Mouse (Mus musculus): Measurements from ENCODE around the gene Atl3. TPM values are rescaled to one million over a fixed set of nuclear protein-coding genes. Genes with fewer than 3 reads are reported as not detected.

Gene Atl3
- polyA plus RNA-seq, 1 experiment from 2014 or later = 9.2 TPM

DNA sequence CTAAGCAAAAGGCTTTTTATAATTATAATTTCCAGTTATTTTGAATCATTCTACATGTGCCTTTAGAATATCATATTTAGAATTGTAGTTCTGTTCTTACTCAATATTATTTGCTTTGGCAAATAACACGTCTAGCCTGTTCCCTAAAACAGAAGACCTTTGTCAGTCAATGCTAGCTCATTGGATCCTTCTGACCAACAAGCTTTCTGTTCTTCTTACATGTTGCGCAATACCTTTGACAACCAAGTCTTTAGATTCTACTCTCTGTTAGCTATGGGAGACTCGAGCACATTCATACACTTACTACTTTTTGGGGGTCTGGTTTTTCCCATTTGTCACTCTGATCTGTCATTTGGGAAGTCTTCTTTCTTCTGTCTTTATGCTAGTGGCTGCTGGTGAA is 27.8 kb downstream of the Atl3 start:
- 89% methylated on average over 3 of the region's 3 CpGs for WGBS
- H3K9ac ChIP-seq (ENCODE audit: low read length) = no peak overlapping the region
- peaks cover 4% of the 10 kb centered on the region; the same call in 1 of the 2 replicates for H3K9me3 ChIP-seq (replicated peaks; ENCODE audit: control insufficient read depth, low read length)
- ATAC-seq (replicated peaks; ENCODE audit: extremely low read depth, insufficient read depth, low FRiP score) = no peak
- peaks cover 46% of the 10 kb centered on the region for H3K36me3 ChIP-seq (ENCODE audit: control insufficient read depth, insufficient read depth)
- H3K27ac ChIP-seq (ENCODE audit: low read length) = no peak overlapping the region
- no peak overlapping the region for H3K4me3 ChIP-seq (ENCODE audit: low read length)
- no peaks in the 10 kb centered on the region for H3K27me3 ChIP-seq (ENCODE audit: control insufficient read depth, insufficient read depth, low read length)
- H3K4me1 ChIP-seq (ENCODE audit: control insufficient read depth, insufficient read depth, low read length) = peaks cover 5% of the 10 kb centered on the region
- H3K4me2 ChIP-seq (ENCODE audit: low read depth, low read length) = no peak overlapping the region

DNA sequence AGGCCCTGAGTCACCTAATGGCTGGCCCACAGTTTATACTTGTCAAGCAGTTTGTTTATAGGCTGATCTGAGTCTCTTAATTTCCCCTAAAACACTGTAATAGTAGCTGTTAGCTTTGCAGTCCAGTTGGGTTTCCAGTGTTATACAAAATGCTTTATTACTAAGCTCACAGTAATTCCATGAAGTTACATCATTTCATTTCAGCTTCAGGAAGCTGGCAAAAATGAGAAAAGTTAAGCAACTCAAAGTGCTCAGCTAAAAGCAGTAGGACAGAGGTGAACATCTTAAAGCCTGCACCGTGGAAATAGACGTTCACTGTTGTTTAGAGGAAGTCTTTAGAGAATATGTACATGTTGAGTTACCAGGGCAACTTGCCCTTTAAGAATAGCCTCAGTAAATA is 29.0 kb downstream of the Atl3 start:
- ATAC-seq (replicated peaks; ENCODE audit: extremely low read depth, insufficient read depth, low FRiP score) = no peak
- H3K36me3 ChIP-seq (ENCODE audit: control insufficient read depth, insufficient read depth) = peaks cover 43% of the 10 kb centered on the region
- H3K27ac ChIP-seq (ENCODE audit: low read length) = no peak overlapping the region
- peaks cover 4% of the 10 kb centered on the region; the same call in 1 of the 2 replicates for H3K9me3 ChIP-seq (replicated peaks; ENCODE audit: control insufficient read depth, low read length)
- no peak overlapping the region for H3K4me2 ChIP-seq (ENCODE audit: low read depth, low read length)
- H3K27me3 ChIP-seq (ENCODE audit: control insufficient read depth, insufficient read depth, low read length) = no peaks in the 10 kb centered on the region
- WGBS = 90% methylated on average over 2 of the region's 2 CpGs
- peaks cover 5% of the 10 kb centered on the region for H3K4me1 ChIP-seq (ENCODE audit: control insufficient read depth, insufficient read depth, low read length)
- H3K9ac ChIP-seq (ENCODE audit: low read length) = no peak overlapping the region
- H3K4me3 ChIP-seq (ENCODE audit: low read length) = no peak overlapping the region

DNA sequence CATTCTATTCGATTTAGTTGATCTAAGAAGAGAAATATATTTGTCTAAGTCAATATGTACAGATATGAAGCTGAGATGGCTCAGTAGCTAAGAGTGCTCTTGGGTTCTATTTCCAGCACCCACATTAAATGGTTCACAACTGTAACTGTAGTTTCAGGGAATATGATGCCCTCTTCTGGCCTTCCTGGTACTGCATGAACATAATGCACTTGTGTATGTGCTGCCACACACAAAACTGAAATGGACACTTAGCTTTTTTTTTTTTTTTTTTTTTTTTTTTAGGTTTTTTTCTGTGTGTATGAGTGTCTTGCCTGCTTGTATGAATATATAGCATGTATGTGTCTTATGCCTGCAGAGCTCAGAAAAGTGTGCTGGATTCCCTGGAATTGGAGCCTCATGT is 29.5 kb downstream of the Atl3 start:
- Histone ChIP-seq H3K9ac (ENCODE audit: low read length) (no peak overlapping the region), H3K9me3 (replicated peaks; ENCODE audit: control insufficient read depth, low read length) (peaks cover 4% of the 10 kb centered on the region; the same call in 1 of the 2 replicates), H3K27ac (ENCODE audit: low read length) (no peak overlapping the region), H3K36me3 (ENCODE audit: control insufficient read depth, insufficient read depth) (peaks cover 42% of the 10 kb centered on the region), H3K4me1 (ENCODE audit: control insufficient read depth, insufficient read depth, low read length) (peaks cover 5% of the 10 kb centered on the region), H3K27me3 (ENCODE audit: control insufficient read depth, insufficient read depth, low read length) (no peaks in the 10 kb centered on the region), H3K4me2 (ENCODE audit: low read depth, low read length) (no peak overlapping the region), H3K4me3 (ENCODE audit: low read length) (no peak overlapping the region)
- ATAC-seq (replicated peaks; ENCODE audit: extremely low read depth, insufficient read depth, low FRiP score) = no peak
- WGBS = 95% methylated on average over 1 of the region's 1 CpGs

- Histone ChIP-seq H3K27me3 (ENCODE audit: control insufficient read depth, insufficient read depth, low read length) (no peaks in the 10 kb centered on the region), H3K4me2 (ENCODE audit: low read depth, low read length) (no peak overlapping the region), H3K4me1 (ENCODE audit: control insufficient read depth, insufficient read depth, low read length) (peaks cover 5% of the 10 kb centered on the region), H3K36me3 (ENCODE audit: control insufficient read depth, insufficient read depth) (peaks cover 38% of the 10 kb centered on the region), H3K27ac (ENCODE audit: low read length) (no peak overlapping the region), H3K9ac (ENCODE audit: low read length) (no peak overlapping the region), H3K9me3 (replicated peaks; ENCODE audit: control insufficient read depth, low read length) (peaks cover 4% of the 10 kb centered on the region; the same call in 1 of the 2 replicates), H3K4me3 (ENCODE audit: low read length) (no peak overlapping the region)
- no peak for ATAC-seq (replicated peaks; ENCODE audit: extremely low read depth, insufficient read depth, low FRiP score)
These were observed 29.9 kb downstream of the Atl3 start for GRCm38 (mm10) chr19:7523781-7524180.

GRCm38 (mm10) chr19:7524879-7525278 is 31.0 kb downstream of the Atl3 start:
- no peak for ATAC-seq (replicated peaks; ENCODE audit: extremely low read depth, insufficient read depth, low FRiP score)
- Histone ChIP-seq H3K4me3 (ENCODE audit: low read length) (no peak overlapping the region), H3K4me2 (ENCODE audit: low read depth, low read length) (no peak overlapping the region), H3K9me3 (replicated peaks; ENCODE audit: control insufficient read depth, low read length) (peaks cover 4% of the 10 kb centered on the region; the same call in 1 of the 2 replicates), H3K4me1 (ENCODE audit: control insufficient read depth, insufficient read depth, low read length) (no peaks in the 10 kb centered on the region), H3K9ac (ENCODE audit: low read length) (no peak overlapping the region), H3K36me3 (ENCODE audit: control insufficient read depth, insufficient read depth) (peaks cover 36% of the 10 kb centered on the region), H3K27me3 (ENCODE audit: control insufficient read depth, insufficient read depth, low read length) (no peaks in the 10 kb centered on the region), H3K27ac (ENCODE audit: low read length) (no peak overlapping the region)
- 81% methylated on average over 3 of the region's 3 CpGs for WGBS

DNA sequence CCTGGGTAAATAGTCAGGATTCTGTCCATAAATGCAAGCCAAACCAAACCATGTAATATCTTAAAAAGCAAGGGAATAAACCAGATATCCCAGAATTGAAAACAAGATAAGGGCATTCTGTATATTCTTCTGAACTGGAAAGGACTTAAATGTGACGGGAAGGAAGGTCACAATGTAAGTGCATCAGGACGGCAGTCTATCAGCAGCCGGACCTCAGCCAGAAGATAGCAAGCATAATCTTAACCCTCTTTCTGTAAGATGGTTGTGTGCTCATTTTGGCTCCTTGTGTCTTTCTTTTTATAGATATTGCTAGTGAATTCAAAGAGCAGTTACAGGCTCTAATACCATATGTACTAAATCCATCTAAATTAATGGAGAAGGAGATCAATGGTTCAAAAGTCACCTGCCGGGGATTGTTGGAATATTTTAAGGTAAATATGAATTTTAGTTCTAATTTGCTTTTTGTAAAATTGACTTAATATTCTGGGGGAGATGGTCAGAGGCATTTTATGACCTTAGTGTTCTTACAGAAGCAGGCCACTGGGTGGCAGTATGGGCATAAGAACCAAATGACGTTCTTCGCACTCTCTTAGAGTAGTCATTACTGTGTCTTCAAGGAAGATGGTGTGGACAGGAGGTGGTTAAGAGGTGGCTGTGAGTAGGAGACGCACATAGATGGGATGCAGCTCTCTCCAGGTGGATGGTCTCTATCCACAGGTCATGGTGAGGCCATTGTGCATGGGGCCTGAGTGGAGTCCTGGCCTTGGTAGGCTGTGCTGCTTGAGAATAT is 35.0 kb downstream of the Atl3 start:
- Histone ChIP-seq H3K4me2 (ENCODE audit: low read depth, low read length) (no peak overlapping the region), H3K4me1 (ENCODE audit: control insufficient read depth, insufficient read depth, low read length) (no peaks in the 10 kb centered on the region), H3K36me3 (ENCODE audit: control insufficient read depth, insufficient read depth) (peaks cover 39% of the 10 kb centered on the region), H3K4me3 (ENCODE audit: low read length) (no peak overlapping the region), H3K9me3 (replicated peaks; ENCODE audit: control insufficient read depth, low read length) (no peaks in the 10 kb centered on the region), H3K9ac (ENCODE audit: low read length) (no peak overlapping the region), H3K27me3 (ENCODE audit: control insufficient read depth, insufficient read depth, low read length) (no peaks in the 10 kb centered on the region), H3K27ac (ENCODE audit: low read length) (no peak overlapping the region)
- ATAC-seq (replicated peaks; ENCODE audit: extremely low read depth, insufficient read depth, low FRiP score) = no peak; the same call in 1 of the 2 replicates
- WGBS = 40% methylated on average over 7 of the region's 7 CpGs

DNA sequence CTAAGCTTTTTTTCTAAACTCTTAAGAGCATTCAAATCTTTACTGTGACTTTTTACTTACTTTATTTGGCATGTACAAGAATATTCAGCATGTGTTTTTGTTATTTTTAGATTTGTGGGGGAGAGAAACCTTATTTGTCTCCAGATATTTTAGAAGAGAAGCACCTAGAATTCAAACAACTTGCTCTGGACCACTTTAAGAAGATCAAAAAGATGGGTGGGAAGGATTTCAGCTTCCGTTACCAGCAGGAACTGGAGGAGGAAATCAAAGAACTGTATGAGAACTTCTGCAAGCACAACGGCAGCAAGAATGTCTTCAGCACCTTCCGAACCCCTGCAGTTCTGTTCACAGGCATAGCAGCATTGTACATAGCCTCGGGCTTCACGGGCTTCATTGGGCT is 38.1 kb downstream of the Atl3 start:
- peaks cover 33% of the 10 kb centered on the region for H3K36me3 ChIP-seq (ENCODE audit: control insufficient read depth, insufficient read depth)
- H3K27ac ChIP-seq (ENCODE audit: low read length) = no peak overlapping the region
- no peaks in the 10 kb centered on the region for H3K9me3 ChIP-seq (replicated peaks; ENCODE audit: control insufficient read depth, low read length)

GRCm38 (mm10) chr19:7533891-7534290 is 40.1 kb downstream of the Atl3 start:
- no peaks in the 10 kb centered on the region for H3K9me3 ChIP-seq (replicated peaks; ENCODE audit: control insufficient read depth, low read length)
- H3K27ac ChIP-seq (ENCODE audit: low read length) = no peak overlapping the region
- no peaks in the 10 kb centered on the region for H3K27me3 ChIP-seq (ENCODE audit: control insufficient read depth, insufficient read depth, low read length)
- H3K4me1 ChIP-seq (ENCODE audit: control insufficient read depth, insufficient read depth, low read length) = no peaks in the 10 kb centered on the region
- no peak overlapping the region for H3K4me2 ChIP-seq (ENCODE audit: low read depth, low read length)
- peaks cover 33% of the 10 kb centered on the region for H3K36me3 ChIP-seq (ENCODE audit: control insufficient read depth, insufficient read depth)
- no peak overlapping the region for H3K4me3 ChIP-seq (ENCODE audit: low read length)
- no peak overlapping the region for H3K9ac ChIP-seq (ENCODE audit: low read length)
- no peak for ATAC-seq (replicated peaks; ENCODE audit: extremely low read depth, insufficient read depth, low FRiP score)
- WGBS = 83% methylated on average over 5 of the region's 5 CpGs

More for the DNA sequence above, 38.1 kb downstream of the Atl3 start:
- no peak overlapping the region for H3K4me3 ChIP-seq (ENCODE audit: low read length)
- 93% methylated on average over 5 of the region's 5 CpGs for WGBS
- no peaks in the 10 kb centered on the region for H3K4me1 ChIP-seq (ENCODE audit: control insufficient read depth, insufficient read depth, low read length)
- no peak for ATAC-seq (replicated peaks; ENCODE audit: extremely low read depth, insufficient read depth, low FRiP score)
- no peak overlapping the region for H3K9ac ChIP-seq (ENCODE audit: low read length)
- H3K27me3 ChIP-seq (ENCODE audit: control insufficient read depth, insufficient read depth, low read length) = no peaks in the 10 kb centered on the region
- H3K4me2 ChIP-seq (ENCODE audit: low read depth, low read length) = no peak overlapping the region

GRCm38 (mm10) chr19:7548924-7549323 is 55.1 kb downstream of the Atl3 start:
- H3K4me3 ChIP-seq (ENCODE audit: low read length) = no peak overlapping the region
- H3K36me3 ChIP-seq (ENCODE audit: control insufficient read depth, insufficient read depth) = no peaks in the 10 kb centered on the region
- H3K4me2 ChIP-seq (ENCODE audit: low read depth, low read length) = no peak overlapping the region
- no peaks in the 10 kb centered on the region for H3K9me3 ChIP-seq (replicated peaks; ENCODE audit: control insufficient read depth, low read length)
- peaks cover 14% of the 10 kb centered on the region for H3K4me1 ChIP-seq (ENCODE audit: control insufficient read depth, insufficient read depth, low read length)
- no peaks in the 10 kb centered on the region for H3K27me3 ChIP-seq (ENCODE audit: control insufficient read depth, insufficient read depth, low read length)
- 88% methylated on average over 3 of the region's 3 CpGs for WGBS
- no peak for ATAC-seq (replicated peaks; ENCODE audit: extremely low read depth, insufficient read depth, low FRiP score)
- H3K27ac ChIP-seq (ENCODE audit: low read length) = no peak overlapping the region
- no peak overlapping the region for H3K9ac ChIP-seq (ENCODE audit: low read length)

Data from heart, embryonic 16.5 days (tissue).